Mouse (Mus musculus): ENCODE measurements around the gene Opa3. TPM values are rescaled to one million over a fixed set of nuclear protein-coding genes. Genes with fewer than 3 reads are reported as not detected.
"Not testable (repeated sequence)": the region's sequence is repeated elsewhere in the genome, so short reads cannot be mapped to it uniquely, and the experiment has no call there.

Opa3 gene
- total RNA-seq, 2 experiments from 2014 or later = 26.5 to 26.6 TPM

GRCm38 (mm10) chr7:19281680-19282304 lies 53.7 kb downstream of the Opa3 start:
- DNase-seq = not testable (repeated sequence)

GRCm38 (mm10) chr7:19282385-19282784 lies 54.3 kb downstream of the Opa3 start, which contains the start of gene Rtn2:
TSS of gene Rtn2 (plus strand) at chr7:19282624.
- peak; percentile 84 for DNase-seq

- DNase-seq = peak; percentile 86
Measured at GRCm38 (mm10) chr7:19282791-19283405, 54.8 kb downstream of the Opa3 start.

GRCm38 (mm10) chr7:19283406-19283804 lies 55.3 kb downstream of the Opa3 start:
- no peak for DNase-seq

GRCm38 (mm10) chr7:19284763-19285162 lies 56.6 kb downstream of the Opa3 start:
- peak; percentile 76 for DNase-seq

- peak; percentile 56 for DNase-seq
Measured at GRCm38 (mm10) chr7:19290969-19291596, 62.9 kb downstream of the Opa3 start.

GRCm38 (mm10) chr7:19295503-19296185 lies 67.5 kb downstream of the Opa3 start:
- peak; percentile 98 for DNase-seq

GRCm38 (mm10) chr7:19297034-19297433 lies 68.9 kb downstream of the Opa3 start:
- no peak for DNase-seq

GRCm38 (mm10) chr7:19297794-19298193 lies 69.7 kb downstream of the Opa3 start:
- no peak for DNase-seq

- DNase-seq = peak; percentile 68
Measured at GRCm38 (mm10) chr7:19299194-19299593, 71.1 kb downstream of the Opa3 start.

GRCm38 (mm10) chr7:19300501-19301421 lies 72.6 kb downstream of the Opa3 start:
- DNase-seq = peak; percentile 89

GRCm38 (mm10) chr7:19301461-19302263 lies 73.5 kb downstream of the Opa3 start:
- DNase-seq = no peak

GRCm38 (mm10) chr7:19302264-19303045 lies 74.3 kb downstream of the Opa3 start:
- no peak for DNase-seq

GRCm38 (mm10) chr7:19303046-19303305 lies 74.8 kb downstream of the Opa3 start:
- no peak for DNase-seq

- peak; percentile 88 for DNase-seq
Measured at GRCm38 (mm10) chr7:19303770-19304169, 75.6 kb downstream of the Opa3 start.

GRCm38 (mm10) chr7:19304501-19305412 lies 76.6 kb downstream of the Opa3 start:
- no peak for DNase-seq

GRCm38 (mm10) chr7:19305413-19305735 lies 77.2 kb downstream of the Opa3 start:
- DNase-seq = no peak
